Mouse (Mus musculus): ENCODE measurements around the gene Sdk1. TPM values are rescaled to one million over a fixed set of nuclear protein-coding genes. Genes with fewer than 3 reads are reported as not detected.

Gene Sdk1
- total RNA-seq, 4 experiments from 2014 or later = 5.8 to 20.8 (median 13.6) TPM

DNA sequence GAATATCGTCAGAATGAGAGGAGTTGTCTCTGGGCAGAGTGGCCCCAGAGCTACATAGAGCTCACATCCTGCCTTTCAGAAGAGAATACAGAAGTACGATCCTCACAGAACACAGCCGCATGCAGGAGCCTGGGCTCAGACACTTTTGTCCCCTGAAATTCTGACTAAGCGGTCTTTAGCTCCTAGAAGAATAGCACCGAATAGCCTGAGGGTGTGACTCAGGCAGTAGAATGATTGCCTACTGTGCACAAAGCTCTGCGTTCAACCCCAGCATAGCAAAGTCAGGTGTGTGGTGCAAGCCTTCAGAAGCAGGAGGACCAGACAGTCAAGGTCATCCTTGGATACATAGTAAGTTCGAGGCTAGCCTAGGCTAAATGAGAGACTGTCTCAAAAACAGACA, 775.7 kb downstream of the Sdk1 start:
- no peak for DNase-seq

DNA sequence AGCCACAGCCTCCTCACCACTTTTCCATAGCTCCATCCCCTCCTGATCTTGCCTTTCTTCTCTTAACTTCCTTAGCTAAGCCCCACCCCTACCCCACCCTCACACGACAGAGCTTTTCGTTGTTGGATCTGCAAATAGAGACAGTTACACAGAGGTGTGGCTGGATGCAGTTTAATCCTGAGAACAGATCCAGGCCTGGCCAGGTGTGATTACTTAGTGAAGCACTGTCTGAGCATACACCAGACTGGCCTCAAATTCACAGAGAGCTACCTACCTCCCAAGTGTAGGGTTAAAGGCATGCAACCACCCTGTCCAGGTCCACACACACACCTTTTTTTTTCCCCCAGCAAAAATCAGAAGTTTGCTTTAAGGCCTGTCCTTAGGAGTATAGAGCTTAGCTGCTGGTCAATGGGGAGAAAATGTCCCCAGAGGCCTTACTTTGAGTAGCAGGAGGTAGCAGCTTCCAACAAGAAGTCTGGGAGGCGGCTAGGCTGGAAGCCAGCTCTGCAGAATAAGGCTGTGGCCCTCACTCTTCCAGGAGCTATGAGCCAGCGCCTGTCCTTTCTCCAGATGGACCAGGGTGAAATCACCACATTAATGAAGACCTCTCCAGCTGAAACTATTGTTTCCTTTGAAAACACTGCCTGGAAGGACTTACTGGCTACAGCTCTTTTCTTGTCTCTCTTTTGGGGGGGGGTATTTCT, 781.7 kb downstream of the Sdk1 start:
- DNase-seq = no peak

DNA sequence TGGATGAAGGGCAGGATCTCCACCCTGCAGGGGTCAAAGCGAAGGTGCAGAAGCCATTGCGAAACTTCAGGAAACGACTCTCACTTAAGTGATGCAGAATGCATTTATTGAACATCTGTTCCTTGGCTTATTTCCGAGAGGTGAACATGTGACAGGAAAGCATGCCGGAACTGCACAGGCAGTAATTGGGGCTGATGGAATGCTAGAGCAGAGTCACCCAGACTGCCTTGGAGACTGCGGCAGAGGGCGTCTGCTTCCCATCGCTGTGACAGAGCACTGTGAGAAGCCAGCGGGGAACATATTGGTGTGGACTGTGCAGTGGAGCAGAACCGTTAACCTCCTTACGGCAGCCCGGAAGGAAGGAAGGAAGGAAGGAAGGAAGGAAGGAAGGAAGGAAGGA, 783.2 kb downstream of the Sdk1 start:
- peak; percentile 4 for DNase-seq

DNA sequence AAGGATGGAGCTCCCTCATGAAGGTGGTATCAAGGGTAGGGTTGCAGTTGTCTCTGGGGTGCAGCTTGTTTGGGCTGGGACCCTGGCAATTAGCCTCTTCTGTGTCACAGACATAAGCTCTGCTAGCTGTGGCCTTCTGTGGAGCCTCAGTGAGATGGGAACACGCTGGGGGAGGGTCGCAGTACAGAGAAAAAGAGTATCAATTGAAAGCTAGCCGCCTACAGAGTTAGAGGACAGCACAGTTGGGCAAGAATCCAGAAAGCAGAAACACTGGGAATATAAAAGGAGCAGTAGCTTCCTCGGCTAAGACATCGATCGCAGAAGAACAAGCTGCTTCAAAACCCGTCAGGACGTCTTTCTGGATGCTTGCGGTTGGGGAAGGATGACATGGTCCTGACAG, 795.2 kb downstream of the Sdk1 start:
- no peak for DNase-seq

DNA sequence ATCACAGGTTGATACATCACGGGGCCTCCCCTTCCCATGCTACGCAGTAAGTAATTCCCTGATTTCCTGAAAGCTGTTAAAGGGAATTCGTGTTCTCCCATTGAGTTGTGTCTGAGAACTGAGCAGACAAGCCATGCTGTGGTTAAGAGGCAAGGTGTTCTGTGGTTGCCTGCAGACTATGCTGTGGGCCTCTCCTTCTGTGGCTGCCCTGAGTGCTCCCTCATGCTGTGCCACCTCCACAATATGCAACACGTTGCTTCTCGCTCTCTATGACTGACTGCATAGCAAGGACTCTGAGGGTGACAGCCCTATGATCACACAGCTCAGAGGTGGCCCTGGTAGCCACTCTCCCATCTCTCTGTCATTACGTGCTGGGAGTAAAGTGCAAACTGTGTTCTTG, 797.9 kb downstream of the Sdk1 start:
- DNase-seq = no peak

DNA sequence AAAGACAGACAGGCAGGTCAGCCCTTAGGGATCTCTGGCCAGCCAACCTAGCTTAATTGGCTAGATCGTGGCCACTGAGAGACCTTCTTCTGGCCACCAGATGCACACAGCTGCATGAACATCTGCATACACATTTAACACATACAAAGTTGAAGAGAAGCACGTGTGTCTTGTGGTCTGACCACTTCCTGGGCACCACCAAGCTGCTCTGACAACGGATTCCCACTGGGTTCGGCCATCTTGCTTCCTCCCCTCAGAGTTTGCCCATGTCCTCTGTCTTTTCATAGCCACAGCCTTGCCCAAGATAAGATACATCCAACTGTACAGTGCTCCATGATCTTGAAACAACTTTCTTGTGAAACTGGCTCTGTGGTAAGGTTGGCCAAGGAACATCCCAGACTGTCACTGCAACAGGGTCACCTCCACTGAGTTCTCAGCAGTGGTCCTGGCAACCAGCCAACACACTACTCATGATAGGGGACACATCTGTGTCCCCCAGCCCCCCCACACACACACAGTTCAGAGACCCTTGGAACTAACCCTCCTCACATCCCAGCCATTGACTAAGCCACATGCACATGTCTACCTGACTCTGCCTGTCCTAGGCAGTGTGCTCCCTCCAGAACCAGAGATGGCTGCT, 798.7 kb downstream of the Sdk1 start:
- no peak for DNase-seq

DNA sequence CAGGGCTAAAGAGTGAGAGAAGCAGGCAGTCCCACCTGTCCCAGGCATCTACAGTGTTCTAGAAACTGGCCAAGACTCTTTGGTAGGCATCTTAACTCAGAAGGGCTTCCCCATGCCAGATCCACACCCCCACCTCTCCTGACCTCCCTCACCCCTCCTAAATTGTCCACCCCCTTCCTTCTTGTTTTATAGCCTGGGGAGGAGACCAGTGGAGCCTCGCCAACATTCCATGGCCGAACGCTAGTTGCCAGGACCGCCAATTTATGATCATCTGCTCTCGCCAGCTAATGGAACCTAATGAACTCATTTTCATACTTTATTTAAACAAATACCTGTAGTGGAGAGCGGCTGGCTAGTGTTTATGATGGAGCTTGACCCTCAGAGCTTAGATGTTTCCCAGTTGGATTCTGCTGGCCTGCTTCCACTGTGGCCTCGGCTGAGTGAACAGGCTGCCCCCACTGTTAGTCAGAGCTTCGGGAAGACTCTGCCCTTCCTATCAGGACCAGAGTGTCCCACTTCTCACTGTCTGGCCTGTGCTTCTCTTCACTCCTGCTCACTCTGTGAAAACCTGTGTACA, 800.0 kb downstream of the Sdk1 start:
- no peak for DNase-seq

DNA sequence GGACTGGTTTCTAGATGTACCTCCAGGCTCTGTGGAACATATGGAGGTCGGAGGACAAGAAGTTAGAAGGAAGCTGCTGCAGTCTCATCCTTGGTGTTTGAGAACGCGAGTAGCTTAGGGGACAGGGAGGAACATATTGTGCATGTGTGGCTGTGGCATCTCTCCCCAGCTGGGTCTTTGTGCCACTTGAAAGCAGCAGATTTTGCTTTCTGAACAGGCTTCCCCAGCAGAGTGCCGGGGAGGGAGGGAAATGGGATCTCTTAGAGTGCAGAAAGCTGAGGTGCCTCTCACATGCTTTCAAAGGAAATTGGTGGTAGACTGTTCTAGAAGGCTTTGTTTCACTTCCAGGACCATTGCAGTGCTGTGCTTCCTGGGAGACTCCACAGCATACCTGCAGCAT, 820.5 kb downstream of the Sdk1 start:
- no peak for DNase-seq

DNA sequence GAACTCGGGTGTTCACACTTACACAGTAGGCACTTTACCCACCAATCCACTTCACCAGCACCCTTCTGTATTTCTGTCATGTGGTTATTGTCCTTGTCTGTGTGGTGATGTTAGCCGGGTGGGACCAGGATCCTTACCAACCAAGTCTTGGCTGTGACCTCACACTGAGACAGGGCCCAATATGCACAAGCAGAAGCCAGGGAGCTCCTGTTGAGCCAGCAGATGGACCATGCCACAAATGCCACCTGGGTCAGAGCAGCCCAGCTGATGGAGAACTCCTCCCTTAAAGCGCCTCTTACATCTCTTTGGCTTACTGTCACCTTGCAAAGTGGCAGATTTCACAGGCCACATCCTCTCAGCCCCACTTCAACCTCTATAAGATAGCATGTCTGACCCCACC, 830.0 kb downstream of the Sdk1 start:
- no peak for DNase-seq

DNA sequence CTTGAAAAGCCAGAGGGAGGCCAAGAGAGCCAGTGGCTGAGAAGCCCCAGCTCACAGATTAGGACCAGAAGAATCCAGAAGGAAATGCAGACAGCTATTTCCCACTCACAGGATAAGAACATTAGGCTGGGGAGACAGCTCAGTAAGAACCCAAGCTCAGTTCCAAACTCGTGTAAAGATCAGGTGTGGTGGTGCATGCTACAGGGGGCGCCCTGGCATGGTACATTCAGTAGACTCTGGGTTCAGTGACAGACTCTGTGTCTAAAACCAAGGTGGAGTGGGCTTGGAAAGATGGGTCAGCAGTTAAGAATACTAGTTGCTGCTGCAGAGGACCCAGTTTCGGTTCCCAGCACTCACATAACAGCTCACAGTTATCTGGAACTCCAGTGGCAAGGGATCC, 832.6 kb downstream of the Sdk1 start:
- no peak for DNase-seq

DNA sequence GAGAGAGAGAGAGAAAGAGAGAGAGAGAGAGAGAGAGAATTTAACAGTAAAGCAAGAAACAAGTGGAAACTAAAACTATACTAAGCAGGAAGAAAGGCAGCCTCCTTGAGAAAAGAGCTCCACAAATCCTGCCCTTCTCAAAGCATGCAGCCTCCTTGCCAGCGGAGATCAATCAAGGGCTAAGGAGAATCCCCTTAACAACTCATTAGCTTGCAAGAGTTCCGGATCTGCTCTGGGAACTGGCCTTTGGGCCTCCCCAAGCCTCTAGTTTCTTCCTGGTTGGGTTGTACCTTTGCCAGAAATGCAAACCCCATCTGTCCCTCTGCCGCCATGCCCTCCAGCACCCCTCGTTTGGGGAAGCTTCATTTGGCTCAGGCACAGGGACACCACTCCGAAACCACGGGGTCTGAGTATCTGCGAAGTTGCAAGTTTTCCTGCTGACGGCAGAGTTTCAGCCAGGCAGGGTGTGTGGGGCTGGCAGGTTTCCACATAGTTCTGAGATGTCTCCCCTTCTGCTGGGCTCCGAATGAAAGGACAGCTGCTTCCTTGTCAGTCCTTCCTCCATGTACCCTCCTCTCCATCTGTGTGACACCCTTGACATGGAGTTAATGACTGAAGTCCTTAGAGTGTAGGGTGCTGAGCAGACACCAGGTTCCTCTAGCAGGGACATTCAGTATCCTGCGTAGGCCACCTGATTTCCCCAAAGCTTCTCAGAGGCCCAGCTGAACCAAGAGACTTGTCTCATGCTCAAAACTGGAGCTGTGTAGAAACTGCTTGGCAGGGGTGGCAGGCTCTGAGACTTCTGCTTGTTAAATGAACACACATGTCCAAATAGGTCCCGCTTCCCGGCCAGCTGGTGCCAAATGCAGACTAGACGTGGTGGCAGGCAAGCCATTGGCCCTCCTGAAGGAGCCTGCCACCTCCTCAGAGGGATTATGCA, 833.5 kb downstream of the Sdk1 start:
- DNase-seq = no peak

DNA sequence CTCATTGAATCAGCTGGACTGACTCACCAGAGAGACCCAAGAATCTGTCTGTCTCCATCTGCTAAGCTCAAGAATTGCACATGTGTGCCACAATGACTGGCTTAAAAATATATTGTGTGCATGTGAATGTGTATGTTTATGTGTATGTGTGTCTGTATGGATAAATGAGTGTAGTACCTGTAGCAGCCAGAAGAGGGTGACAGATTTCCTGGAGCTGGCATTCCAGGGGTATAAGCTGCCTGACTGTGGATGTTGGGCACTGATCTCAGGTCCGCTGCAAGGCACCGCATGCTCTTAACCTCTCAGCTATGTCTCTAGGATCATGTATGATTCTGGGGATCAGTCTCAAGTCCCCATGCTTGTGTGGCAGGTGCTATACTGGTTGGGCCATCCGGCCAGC, 839.4 kb downstream of the Sdk1 start:
- DNase-seq = no peak

DNA sequence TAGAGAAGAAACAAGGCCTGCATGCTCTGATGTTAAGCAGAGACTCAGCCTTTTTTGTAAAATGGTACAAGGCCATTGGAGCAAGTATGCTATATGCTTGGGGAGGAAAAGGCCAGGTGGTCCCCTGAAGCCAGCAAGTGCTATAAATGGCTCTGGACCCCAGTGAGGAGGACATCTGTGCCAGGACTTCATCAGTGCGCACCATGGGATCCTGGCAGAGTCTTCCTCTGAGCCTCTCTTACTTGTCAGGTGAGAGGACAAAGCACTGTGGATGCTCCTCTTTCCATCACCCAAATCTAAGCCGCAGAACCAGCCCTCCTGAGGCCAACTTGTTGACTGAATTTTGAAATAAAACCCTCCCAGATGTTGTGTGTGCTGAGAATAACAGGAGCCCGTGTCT, 839.8 kb downstream of the Sdk1 start:
- no peak for DNase-seq

DNA sequence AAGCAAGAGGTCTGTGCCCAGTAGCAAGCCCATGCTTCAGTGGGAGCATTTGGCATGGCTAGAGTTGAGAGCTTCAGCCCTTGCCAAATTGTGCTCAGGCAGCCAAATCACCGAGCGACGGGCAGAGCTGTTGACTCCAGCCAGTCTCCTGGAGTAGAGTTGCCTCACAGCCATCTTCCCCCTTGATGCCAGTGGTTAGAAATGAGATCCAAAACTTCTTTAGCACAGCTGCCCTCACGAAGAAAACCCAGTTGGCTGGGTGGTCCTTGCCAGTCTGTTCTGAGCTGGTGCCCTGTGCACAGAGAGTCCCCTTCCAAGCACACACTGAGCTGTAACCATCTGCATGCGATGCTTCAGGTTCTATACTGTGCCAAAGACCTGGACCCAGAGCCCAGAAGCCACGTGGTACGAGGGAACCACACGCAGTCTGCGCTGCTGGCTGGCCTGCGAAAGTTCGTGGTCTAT, 855.1 kb downstream of the Sdk1 start:
- DNase-seq = no peak

DNA sequence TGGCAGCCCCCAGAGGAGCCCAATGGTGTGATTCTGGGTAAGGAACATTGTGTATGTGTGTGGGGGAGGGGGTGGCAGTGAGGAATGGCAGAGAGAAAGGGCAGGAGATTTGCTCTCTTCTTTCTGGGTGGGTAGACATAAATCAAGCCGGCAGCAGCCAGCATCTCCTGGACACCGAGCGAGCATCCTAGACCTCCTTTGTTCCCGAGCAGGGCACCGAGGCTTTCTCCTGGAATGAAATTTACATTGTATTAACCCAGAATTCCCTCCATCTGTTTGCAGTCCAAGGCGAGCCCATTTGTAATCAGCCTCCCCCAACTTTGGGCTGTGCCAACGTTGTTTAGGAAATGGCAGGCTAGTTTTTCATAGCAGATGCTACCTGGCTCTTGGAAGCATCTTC, 858.9 kb downstream of the Sdk1 start:
- no peak for DNase-seq

DNA sequence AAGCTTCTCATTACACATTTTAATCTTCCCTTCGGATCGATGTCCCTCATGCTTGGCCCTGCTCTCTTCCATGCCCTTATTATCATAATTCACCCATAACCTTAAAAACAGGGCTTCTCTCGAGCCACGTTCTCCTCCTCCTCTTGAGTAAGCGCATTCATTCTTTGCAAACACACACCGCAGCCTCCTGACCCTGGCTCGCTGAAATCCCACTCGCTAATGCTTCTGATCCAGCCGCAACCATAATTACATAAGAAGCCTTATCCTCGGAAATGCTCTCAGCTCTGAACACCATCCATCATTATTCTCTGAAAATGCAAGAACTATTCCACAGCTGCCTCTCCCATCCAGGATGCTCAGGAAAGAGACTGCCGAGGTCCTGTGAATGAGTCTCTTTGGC, 866.1 kb downstream of the Sdk1 start:
- no peak for DNase-seq

DNA sequence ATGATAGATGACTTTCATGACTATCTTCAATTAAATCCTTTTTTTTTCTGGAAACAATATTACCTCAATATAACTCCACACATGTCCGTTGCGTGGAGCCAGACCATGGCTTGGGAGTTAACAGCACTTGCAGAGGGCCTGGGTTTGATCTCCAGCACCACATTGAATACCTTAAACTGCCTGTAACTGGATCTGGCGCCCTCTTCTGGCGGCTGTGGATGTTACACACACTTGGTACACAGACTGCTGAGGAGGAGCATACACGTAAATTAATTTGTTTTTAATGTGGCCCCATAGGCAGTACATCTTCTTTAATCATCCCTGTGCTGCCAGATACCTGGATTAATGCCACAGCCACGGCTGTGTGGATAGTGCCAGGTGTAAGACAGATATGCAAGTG, 870.7 kb downstream of the Sdk1 start:
- DNase-seq = no peak

DNA sequence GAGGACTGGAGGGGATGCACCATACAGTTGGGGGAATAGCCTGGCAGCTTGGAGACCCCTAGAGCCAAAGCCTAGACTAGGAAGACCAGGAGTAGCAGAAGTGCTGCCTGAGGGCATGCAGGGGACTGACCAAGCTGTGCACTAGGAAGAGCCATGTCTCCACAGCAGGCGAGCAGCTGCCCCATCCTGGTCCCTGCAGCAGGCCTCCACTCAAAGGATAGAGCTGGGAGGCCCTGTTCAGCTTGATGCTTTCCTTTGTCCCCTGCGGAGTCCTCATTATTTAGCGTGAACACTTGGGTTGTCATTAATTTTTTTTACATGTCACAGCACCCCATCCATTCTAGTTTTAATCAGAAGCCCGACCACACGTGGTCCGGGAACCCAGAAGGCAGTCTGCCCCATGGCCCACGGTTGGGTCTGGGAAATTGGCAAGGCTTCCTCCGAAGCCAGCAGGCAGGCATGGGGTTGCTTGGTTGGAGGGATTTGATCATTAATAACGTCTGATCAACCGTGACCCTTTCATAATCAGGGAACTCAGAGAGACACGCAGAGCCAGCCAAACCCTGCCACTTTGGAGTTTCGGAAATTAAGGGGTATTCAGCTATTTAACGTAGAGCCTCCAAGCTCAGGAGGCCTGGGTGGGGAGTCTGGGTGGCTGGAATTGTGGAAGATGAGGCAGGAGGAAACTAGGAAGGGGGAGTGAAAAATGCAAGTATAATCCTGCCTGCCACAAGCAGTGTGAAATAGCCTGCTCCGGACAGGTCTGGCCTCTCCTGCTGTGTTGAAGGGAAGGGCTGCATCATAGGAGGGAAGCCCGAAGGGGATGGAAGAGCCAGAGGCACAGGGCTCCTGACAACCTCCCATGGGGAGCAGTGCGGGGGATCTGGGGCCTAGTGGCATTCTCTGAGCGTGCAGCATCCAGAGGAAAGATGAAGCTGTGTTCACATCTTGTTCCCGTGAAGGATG, 872.2 kb downstream of the Sdk1 start:
- DNase-seq = no peak

DNA sequence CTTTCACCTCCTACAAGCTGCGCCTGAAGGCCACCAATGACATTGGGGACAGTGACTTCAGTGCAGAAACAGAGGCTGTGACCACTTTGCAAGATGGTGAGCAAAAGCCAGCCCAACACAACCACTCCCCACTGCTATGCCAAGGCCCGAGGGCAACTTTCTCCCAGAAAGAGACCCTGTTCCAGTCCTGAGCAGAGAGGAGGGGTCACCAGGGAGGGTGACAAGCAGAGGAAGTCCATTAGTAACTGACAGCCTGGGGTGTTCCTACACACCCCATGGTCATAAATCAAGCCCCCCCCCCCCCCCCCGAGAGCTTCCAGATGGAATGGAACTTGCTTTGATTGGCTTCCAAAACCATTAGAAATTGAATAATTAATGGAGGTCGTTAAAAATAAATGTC, 886.5 kb downstream of the Sdk1 start:
- no peak for DNase-seq

DNA sequence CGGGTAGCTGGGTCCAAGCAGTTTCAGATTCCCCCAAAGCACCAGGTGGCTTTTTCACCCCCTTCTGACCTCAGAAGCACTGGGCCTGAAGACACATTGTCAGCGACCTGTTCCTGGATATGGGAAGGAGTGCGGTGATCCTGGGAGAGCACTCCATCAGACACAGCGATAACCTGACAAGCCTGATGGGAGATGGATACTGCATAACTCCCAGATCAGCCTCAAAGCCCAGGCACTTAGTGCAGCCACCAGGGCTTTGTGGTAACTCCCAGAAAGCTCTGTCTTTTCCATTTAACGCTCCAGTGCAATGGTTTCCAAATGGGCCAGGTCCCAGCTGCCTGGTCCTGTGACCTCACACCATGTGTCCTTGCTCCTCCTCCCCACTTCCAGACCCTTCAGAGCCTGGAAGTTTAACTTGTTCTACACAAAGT, 886.9 kb downstream of the Sdk1 start:
- DNase-seq = no peak

DNA sequence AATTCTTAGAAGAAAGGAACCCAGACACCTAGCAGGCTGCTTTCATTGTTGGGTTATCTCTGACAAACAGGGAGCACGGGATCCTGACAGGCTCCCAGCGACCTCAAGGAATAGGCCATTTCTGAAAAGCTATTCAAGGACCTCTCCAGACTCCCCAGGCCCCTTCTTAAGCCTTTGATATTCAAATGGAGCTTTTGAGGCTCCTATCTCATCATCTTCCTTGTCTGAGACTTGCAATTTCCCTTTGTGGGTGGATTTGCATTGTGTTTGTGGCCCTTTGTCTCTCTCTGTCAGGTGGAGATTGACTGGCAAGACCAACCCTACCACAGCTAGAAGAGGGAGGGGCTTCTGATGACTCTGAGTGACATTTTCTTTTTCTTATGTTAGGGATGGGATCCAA, 888.7 kb downstream of the Sdk1 start:
- DNase-seq = no peak

DNA sequence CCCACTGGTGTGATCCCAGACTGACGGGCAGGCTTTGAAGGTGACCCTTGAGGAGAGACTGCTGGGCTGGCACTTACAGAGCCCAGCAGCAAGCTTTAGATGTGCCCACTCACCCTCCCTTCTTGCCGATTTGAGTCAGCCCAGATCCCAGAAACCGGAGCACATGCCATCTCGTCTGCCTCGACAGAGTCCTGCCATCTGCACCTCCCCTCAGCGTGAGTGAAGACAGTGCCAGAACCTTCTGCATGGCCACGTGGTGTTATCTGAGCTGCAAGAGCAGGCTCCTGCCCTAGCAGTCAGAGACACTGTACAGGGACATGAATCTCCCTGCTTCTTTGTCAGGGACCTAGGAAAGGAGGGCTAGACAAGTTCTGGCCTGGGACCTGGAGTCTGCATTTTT, 898.7 kb downstream of the Sdk1 start:
- DNase-seq = no peak
